Mouse (Mus musculus) embryonic fibroblast, embryonic 13.5 days (primary cell): ENCODE data around the gene Ptprz1.

Experiments
- CTCF ChIP-seq: IDR thresholded peaks from 2 replicates; pipeline ENCODE4 v1.5.1; 2011; ENCODE audit warnings: mild to moderate bottlenecking, control low read depth, low read length, moderate library complexity, borderline replicate concordance; ENCODE audit not compliant: insufficient read depth
- POLR2A ChIP-seq: IDR thresholded peaks from 2 replicates; pipeline ENCODE4 v1.6.1; 2011; ENCODE audit warnings: low read depth, mild to moderate bottlenecking, control low read depth, low read length, moderate library complexity

- TF ChIP-seq CTCF (no peak), POLR2A (no peak)
Observed at GRCm38 (mm10) chr6:22909908-22910260, 34.6 kb downstream of the Ptprz1 start.
